Mouse (Mus musculus): Measurements from ENCODE around the gene Cdx4.

GRCm38 (mm10) chrX:103298937-103299336, 22.3 kb upstream of the Cdx4 start:
- TF ChIP-seq CTCF (IDR thresholded peaks at IDR 0.05; ENCODE audit: extremely low read depth, insufficient read depth, insufficient read length, insufficient replicate concordance) (no peak), POLR2A (IDR thresholded peaks at IDR 0.05; ENCODE audit: low read depth, low read length) (no peak)

All from spleen, adult 2 months (tissue).